Mouse (Mus musculus) adrenal gland, postnatal 10 days (tissue): ENCODE data around the gene Adgre5. TPM values are rescaled to one million over a fixed set of nuclear protein-coding genes. Genes with fewer than 3 reads are reported as not detected.

Experiments used
- DNase-seq: peaks from one replicate; pipeline ENCODE4 v3.0.0; 2021; ENCODE audit warnings: mixed read lengths
- long read RNA-seq, 2 experiments: library from polyadenylated mRNA; stranded (forward); transcript quantifications; one replicate each; pipeline ENCODE4 v2.0.0; 2021
- total RNA-seq, 2 experiments: library from RNA; stranded (reverse); gene quantifications; 2 replicates each; pipeline ENCODE4 v1.2.3; 2021

Gene Adgre5
- 10 to 100 TPM; 53.8 to 63.0 TPM for total RNA-seq
- long read RNA-seq, experiment 1, partial matches to known transcripts, result 8 of 10 reads
- long read RNA-seq, experiment 1, other reads (novel, unspliced or antisense), result 2 of 10 reads
- long read RNA-seq, experiment 2, partial matches to known transcripts, result 6 of 11 reads
- long read RNA-seq, experiment 2, other reads (novel, unspliced or antisense), result 1 of 11 reads

DNA sequence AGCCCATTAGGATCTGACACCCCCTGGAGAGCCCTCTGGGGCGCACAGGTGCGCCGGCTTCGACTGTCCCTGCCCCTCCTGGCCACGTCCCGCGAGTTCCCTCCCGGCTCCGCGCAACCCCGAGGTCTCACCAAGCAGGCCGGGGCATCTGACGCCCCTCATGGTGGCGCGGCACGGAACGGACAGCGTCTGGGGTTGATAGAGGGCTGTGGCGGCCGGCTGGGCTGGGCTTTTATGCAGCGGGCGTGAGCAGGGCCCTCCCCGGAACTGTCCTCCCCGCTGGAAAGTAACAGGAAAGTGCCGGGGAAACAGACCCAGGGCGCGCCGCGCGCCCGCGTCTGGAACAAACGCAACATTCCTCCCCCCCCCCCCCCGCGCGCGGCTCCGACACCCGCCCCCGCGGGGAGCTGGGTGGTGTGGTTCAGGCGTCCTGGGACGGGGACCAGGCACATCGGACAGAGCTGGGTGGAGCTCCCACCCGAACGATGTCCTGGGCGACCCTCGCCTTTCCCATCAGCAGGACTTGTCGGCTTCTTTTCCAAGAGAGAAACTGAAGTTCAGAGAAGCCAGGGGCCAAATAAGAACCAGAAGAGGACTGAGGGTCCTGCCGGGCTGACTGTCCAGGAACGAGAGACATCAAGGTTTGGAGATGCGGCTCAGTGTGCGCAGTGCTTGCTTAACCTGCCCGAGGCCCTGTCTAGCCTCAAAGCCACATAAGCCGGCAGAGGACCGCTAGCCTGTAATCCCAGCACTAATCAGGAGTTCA, at the start of gene Adgre5:
Adgre5 (minus strand) TSS at position 351 of the 766 bp plus-strand sequence.
- peak; percentile 85 for DNase-seq

DNA sequence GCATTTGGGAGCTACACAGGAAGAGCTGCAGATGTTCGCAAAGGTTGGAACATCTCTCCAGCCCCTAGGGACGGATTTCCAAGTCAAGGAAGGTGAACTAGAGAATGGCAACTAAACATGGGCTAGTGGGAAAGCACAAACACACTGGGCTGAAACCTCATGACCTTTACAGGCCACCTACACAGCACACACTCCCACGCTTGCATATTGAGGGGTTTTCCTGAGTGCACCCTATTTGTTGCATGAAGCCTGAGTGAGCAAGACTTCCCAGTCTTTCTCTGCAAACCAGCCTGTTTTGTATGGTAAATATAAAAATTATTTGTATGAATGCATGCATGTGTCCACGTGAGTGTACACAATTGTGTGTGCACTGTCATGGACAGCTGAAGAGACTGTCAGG, 48.7 kb upstream of the Adgre5 start:
- no peak for DNase-seq

DNA sequence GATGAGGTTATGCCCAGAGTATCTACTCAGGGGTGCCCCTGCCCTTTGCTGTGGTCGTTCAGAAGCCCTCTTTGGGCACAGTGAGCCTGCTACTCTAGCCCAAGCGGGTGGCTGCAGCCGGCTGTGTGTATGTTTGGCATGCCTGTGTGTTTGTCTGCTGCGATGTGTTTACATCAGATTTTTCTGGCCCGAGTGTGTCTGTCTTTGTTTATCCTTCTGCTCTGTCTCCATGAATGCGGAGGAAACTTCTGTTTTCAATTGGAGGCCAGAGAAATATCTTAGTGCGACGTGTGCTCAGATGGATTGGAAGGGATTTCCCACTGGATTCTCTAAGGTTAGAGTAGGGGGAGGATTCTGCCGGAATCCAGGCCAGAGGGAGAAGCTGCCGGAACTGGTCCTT, 43.9 kb upstream of the Adgre5 start:
- no peak for DNase-seq

DNA sequence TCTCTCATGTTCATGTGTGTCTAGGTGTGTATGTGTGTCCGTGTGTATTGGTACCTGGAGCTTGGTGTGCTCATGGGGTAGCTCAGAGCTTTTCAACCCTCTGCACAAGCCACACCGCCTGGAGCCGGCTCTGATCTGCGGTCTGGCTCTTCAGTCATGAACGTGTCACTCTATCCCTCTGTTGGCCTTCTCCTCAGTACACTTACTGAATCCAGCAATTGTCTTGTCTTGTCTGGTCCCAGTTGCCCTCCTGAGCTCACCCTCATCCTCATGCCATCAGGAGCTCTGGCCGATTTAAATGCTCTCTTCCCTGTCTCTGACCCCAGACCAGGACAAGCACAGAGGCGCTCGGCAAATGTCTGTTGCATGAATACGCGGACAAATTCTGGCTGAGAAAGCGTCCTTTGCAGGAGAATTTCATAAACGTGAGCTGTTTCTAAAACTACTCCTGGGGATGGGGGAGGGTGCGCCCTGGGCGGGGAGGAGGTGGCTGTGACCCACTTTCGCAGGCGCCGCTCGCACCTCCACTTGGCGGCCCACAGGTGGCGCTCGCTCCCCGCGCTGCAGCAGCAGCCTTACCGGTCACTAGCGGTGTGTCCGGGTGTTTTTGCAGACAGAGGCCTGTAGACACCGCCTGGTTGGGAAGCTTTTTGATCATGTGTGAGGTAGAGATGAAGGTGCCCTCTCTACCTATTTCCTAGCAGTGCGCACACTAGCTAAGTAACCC, 41.9 kb upstream of the Adgre5 start:
- peak; percentile 92 for DNase-seq

DNA sequence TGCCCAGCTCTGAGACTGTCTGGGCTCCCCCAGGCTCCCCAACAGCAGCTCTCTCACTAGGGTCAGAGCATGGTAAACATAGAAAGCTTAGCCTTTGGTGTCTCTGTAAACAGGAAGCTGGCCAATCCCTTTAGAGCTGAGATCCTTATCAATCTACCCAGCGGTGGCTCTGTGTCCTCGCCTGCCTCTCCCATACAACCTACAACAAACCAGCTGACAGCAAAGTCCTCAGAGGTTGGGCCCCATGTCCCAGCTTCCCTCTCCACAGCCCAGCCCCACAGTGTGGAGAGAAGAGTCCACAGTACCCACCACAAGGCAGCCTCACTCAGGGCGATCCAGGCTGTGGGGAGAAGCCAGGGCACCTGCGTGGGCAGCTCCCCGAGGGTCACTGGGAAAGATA, 38.5 kb upstream of the Adgre5 start:
- DNase-seq, result no peak

DNA sequence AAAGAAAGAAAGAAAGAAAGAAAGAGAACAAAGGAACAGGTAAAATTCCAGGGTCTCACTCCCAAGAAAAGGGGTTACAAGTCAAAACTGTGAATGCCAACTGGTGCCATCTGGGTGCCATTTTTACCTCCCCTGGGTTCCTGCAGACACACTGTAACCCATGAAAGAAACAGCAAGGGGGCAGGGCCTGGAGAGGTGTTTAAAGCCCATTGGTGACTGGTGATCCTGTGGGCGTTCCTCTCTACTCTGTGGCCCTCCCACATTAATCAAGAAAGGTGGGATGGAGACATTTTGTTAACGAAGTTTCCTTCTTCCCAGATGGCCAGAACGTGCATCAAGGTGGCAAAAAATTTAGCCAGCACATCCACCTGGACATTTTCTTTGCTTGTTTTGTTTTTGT, 36.9 kb upstream of the Adgre5 start:
- no peak for DNase-seq

DNA sequence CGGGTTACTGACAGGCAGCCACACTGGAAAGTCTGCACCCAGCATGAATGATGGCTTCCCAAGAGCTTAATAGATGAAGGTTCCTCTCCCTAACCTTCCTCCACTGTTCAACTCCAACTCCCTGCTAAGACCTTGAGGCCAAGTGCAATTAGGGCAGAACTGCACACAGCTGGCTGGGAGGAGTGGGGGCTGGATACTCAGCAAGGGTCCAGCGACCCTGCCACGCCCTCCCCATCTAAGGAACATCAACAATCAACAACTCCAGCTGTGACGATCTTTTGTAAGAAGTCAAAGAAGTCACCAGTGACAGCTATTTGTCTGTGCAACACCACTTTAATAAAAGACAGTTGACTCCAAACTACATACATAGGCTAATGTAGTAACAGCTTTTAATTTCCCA, 35.5 kb upstream of the Adgre5 start:
- no peak for DNase-seq

DNA sequence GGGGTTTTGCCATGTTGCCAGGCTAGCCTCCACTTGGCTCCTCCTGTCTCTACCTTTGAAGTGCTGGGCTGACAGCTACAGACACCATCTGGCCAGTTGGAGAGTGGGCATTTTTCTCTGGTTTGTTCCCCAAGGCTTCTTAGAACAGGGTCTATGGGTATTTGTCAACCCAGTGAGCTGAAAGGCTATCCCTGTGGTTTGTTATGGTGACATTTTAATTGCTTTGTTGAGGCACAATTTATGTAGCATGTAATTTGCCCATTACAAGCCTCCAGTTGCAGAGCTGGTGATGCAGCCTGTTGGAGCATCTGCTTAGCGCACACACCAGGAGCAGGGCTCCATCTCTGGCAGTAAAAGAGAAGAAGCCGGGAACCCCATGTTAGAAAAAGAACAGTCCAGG, 33.1 kb upstream of the Adgre5 start:
- DNase-seq, result no peak

DNA sequence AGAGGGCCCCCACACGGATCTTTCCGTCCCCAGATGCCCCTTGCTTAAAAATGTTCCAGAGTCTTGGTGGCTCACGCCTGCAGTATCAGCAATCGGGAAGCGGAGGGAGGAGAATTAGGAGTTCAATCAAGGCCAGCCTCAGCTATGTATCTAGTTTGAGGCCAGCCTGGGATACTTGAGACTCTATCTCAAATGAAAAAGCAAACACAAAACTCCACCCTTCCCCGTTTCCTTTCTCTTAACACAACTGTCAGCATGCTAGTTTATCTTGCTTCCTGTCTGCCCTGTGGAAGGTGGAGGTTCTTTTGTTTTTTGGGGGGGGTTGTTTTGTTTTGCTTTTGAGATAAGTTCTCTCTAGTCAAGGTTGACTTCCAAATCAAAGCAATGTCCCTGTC, 32.3 kb upstream of the Adgre5 start:
- no peak for DNase-seq

DNA sequence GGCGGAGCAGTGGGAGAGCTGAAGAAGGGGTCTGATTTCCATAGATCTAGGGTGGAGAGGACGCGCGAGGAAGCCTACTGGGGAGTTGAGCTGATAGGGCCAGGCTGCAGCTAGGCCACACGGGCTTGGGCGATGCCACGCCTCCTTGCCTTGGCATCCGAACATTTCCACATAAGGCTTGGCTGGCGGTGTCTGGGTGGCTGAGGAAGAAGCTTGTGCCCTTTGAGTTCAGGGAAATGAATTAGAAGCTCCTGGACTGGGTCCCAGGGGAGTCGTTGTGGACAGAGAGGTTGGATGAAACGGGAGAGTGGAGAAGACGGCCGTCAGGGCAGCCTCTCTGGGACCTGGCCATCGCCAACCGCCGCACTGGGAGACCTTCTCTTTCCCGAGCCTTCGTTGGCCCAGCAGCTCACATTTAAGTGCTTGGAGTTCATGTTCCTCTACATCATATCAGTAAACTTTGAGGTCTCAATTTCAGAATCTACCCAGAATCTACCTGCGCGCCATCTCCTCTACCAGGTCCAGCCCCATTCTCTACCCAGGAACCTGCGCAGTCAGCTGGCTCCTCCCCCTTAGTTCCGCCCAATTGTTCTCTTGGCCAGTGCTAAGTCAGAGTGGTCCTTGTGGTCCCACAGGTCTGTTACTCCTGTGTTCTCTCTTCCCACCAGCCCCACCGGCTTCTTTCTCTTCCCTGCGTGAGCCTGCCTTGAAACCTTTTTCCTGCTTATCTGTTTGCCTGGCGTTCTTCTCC, 31.8 kb upstream of the Adgre5 start:
- DNase-seq, result peak; percentile 71

DNA sequence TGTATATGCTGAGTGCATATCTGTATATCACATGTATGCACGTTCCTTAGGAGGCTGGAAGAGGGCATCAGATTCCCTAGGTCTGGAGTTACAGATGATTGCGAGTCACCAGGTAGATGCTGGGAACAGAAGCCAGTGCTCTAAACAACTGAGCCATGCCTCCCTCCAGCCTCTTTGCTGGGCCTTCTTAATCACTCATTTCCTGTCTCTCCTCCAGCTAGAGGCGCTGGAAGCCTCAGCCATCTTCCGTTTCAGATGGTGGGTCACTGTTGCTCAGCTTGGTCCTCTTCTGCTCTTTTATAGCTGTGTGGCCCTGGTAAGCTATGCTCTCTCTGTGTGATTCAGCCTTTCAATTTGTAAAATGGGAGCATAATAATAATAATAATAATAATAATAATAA, 30.7 kb upstream of the Adgre5 start:
- DNase-seq, result no peak

DNA sequence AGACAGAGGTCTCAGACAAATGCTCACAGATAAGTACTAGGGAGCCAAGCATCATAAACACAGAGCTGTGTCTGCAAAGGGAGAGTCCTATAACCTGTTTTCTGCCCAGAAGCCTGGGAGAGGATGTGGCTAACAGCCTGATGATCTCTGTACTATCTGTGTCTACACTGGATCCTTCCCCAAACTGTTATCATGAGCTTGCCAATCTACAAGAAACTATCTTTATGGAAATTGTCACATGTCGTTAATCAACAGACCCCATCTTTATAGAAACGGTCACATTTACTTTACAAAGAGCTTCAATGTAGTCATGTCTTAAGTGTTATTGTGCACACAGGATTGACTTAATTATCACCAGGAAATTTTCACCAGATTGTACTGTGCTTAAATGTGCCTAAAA, 29.5 kb upstream of the Adgre5 start:
- no peak for DNase-seq

DNA sequence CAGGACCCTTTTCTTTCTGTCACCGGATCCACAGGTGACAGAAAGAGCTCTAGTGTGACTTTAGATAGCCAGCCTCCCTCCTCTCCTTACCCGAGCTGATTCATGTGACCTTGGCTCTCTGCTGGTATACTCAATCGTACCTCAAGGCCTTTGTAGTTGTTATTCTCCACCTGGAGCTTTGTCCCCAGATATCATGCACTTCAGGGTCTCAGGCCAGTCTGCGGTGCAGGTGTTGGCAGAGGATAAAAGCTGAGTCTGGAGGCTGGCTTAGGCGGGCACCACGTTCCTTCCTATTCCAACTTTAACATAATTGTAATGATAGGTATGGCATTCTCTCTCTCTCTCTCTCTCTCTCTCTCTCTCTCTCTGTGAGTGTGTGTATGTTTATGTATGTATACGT, 28.6 kb upstream of the Adgre5 start:
- DNase-seq, result no peak

DNA sequence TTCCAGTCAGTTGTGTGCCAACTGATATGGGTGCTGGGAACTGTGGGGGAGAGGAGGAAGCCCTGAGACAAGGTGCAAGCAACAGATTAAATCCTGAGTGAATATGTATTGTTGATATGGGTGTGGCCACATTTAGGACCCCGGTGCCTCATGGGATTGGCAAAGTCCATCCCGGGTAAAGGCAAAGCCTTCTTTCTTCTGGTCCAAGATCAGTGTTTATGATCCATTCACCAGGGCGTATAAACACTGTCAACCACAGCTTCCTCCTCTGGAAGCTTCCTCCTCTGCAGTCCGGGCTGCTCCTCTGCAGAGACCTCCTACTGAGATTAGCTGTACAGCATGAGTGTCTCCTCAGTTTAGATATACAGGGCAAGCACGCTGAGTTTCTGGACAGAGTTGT, 27.4 kb upstream of the Adgre5 start:
- no peak for DNase-seq

DNA sequence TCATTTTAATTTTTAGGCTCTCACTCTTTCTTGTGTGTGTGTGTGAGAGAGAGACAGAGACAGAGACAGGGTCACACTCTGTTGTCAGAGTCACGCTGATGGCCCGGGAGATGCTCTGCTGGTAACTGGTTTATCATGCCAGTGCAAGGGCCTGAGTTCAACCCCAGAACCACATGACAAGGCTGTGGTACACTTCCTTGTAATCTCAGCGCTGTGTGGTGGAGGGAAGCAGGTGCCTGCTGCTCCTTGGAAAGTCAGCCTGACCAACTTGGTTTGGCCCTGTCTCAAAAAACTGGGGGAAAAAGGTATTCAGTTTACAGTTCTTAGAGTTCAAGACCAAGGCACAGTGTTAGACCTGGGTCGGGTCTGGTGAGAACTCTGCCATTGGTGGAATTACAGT, 26.3 kb upstream of the Adgre5 start:
- DNase-seq, result no peak

DNA sequence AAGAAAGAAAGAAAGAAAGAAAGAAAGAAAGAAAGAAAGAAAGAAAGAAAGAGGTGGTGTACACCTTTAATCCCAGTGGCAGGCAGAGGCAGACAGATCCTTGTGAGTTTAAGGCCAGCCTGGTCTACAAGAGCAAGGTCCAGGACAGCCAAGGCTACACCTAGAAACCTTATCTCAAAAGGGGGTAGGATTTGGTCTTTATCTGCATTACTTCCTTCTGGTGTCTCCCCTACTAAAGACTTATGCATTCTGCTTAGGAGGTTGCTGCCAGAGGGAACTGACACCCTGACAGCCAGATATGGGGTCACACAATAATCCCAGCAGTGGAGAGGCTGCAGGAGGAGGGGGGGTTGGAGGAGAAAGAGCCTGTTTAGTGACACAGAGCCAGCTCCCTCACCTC, 24.5 kb upstream of the Adgre5 start:
- no peak for DNase-seq

DNA sequence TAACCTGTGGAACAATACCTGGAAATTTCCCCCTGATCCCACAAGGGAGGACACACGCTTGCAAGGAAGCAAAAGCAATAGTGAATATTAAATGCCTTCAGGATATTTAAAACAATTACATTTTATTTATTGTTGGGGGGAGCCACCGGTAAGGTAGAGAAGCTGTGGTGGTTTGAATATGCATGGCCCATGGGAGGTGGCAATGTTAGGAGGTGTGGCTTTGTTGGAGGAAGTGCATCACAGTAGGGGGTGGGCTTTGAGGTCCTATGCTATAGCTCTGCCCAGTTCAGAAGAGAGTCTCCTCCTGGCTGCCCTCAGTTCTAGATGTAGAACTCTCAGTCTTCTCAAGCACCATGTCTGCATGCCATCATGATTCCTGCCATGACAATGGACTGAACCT, 23.6 kb upstream of the Adgre5 start:
- no peak for DNase-seq

DNA sequence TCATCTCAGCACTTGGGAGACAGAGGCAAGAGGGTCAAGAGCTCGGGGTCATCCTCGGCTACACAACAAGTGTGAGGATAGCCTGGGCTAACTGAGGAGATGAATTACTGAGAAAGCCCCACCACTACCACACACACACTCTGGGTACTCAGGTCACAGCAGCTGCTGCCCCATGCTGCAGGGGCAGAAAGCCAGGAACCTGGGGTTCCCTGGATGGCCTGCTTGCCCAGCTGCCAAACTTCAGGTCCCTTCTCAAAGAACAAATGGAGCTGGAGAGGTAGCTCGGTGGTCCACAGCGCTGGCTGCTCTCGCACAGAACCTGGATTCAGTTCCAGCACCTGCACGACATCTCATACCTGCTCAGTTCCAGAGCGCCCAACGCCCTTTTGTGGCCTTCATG, 23.0 kb upstream of the Adgre5 start:
- no peak for DNase-seq

DNA sequence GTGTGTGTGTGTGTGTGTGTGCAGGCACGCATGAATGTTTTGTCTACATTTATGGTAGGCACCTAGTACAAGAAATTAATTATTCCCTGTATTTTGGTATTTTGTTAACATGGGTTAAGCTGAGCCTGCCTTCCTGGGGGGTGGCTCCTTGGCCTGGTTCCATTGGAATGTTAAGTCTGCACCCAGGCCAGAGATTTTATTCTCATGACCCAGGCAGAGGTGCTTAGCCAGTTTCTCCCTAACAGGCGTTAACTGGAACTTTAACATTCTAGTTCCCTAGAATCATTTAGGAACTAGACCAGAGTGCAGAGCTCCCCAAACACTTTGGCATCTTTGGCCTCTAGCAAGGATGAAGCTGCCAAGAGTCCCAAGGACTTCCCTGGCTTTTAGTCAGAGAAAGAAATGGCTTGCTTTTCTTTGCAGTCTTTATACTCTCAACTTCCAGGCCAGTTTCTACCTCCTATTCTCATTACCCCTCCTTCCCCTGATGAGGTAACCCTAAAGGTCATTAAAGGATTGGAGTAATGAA, 18.2 kb upstream of the Adgre5 start:
- peak; percentile 51 for DNase-seq

DNA sequence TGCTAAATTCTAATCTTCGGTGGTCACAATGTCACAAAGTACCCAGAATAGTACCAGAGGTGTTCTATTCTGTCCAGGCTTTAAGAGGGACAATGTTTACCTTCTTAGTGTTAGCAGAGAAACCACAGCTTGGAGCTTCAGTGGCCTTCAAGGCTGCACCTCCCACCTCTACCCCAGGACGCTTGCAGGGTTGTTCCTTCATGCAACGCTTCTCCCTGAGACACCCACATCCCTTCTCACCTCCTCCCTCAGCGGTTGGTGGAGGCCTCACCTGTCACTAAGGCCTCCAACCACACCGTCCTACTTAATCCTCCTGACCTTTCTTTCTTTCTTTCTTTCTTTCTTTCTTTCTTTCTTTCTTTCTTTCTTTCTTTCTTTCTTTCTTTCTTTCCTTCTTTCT, 17.2 kb upstream of the Adgre5 start:
- DNase-seq, result no peak

DNA sequence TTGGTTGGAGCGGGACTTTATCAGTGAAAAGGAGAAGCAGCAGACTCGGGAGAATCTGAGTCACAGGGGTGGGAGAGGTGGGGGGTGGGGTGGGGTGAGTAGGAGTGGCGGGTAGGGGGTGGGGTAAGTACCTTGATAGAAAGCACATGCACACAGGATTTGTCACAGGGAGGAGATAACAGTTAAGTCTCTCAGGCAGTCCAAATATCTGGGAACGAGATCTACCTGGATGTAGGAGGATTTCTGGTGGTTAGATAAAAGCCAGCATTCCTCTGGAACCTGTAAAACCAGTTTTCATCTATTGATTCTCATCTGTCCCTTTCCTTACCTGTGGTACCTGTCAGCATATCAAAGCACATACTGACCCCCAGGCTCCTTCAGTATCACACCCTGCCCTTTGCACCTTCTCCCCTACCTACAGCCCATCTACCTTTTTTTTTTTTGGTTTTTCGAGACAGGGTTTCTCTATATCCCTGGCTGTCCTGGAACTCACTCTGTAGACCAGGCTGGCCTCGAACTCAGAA, 16.0 kb upstream of the Adgre5 start:
- no peak for DNase-seq

DNA sequence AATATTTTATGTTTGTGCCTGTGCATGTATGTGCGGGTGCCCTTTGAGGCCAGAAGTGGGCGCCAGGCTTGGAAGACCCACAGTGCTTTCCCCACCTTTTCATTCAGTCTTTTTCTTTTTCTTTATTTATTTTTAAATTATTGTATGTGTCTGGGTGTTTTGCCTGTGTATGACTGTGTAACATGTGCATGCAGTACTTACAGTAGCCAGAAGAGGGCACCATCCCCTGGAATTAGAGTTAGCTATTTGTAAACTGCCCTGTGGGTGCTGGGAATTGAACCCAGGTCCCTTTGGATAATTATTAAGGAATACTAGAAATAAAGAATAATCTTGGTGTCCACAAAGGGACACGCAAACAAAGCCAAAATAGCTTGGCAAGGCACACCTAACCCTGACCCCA, 15.1 kb upstream of the Adgre5 start:
- no peak for DNase-seq
